ENCODE assay signal across 8 mouse cellular contexts in genomic region chr11:19919460-19919784, GRCm38 (mm10). TPM values are rescaled to one million over a fixed set of nuclear protein-coding genes. Genes with fewer than 3 reads are reported as not detected.
DNase-seq lines count a peak whose midpoint lies in the region; ATAC-seq lines count a peak whose summit lies in the region.

No protein-coding gene starts in this region.

- H3K9me3 ChIP-seq in heart, embryonic 14.5 days (ENCODE audit: control insufficient read depth, low read length): no peaks in the 10 kb centered on the region
- no peaks in the 10 kb centered on the region for H3K9me3 ChIP-seq in midbrain, embryonic 11.5 days (ENCODE audit: control insufficient read depth, low read length)

- H3K27ac ChIP-seq in heart, embryonic 14.5 days (replicated peaks in 1 of 2; ENCODE audit: control insufficient read depth in 1 of 2, insufficient read depth in 1 of 2, low read depth in 2 of 2, low read length in 2 of 2): peak overlapping the region in 1 of 2 experiments; percentile 53; a peak in 2 of 4 replicates
- no peak overlapping the region; the same call in 1 of the 2 replicates for H3K27ac ChIP-seq in midbrain, embryonic 11.5 days (ENCODE audit: low read depth, low read length)

- peak; percentile 35 to 42 for DNase-seq in heart, adult 9 months (ENCODE audit: low spot score in 2 of 2)
- DNase-seq in heart, adult 8-10 months (ENCODE audit: low spot score): no peak
- peak; percentile 79 for DNase-seq in adrenal gland, postnatal 14 days
- peak; percentile 49 to 51 for DNase-seq in kidney, postnatal 25 days
- peak; percentile 95 for DNase-seq in midbrain, embryonic 11.5 days (ENCODE audit: low spot score, missing footprints)
- no peak for DNase-seq in thymus, postnatal 14 days
- no peak for DNase-seq in right cerebral cortex, postnatal 4 days

- 10% methylated on average over 6 of the region's 6 CpGs for WGBS in heart, embryonic 14.5 days
- WGBS in midbrain, embryonic 11.5 days: 3% methylated on average over 6 of the region's 6 CpGs

- no peaks in the 10 kb centered on the region for H3K36me3 ChIP-seq in heart, embryonic 14.5 days (ENCODE audit: control insufficient read depth, insufficient read depth, low read length)
- no peaks in the 10 kb centered on the region for H3K36me3 ChIP-seq in midbrain, embryonic 11.5 days (ENCODE audit: control insufficient read depth, insufficient read depth, low read length)

- ATAC-seq in heart, embryonic 14.5 days (ENCODE audit: insufficient number of reproducible peaks, insufficient read depth, low FRiP score, low read depth): no peak
- ATAC-seq in midbrain, embryonic 11.5 days (ENCODE audit: low FRiP score): no peak

- H3K4me1 ChIP-seq in heart, embryonic 14.5 days (ENCODE audit: control insufficient read depth in 2 of 2, insufficient read depth in 2 of 2, low read length in 2 of 2): peaks cover 10 to 12% of the 10 kb centered on the region in 2 experiments
- H3K4me1 ChIP-seq in midbrain, embryonic 11.5 days (ENCODE audit: control insufficient read depth, insufficient read depth, low read length): peaks cover 18% of the 10 kb centered on the region

- peak overlapping the region; percentile 57 to 62 for H3K4me3 ChIP-seq in heart, embryonic 14.5 days (ENCODE audit: control insufficient read depth in 1 of 2, insufficient read depth in 1 of 2, low read depth in 1 of 2, low read length in 2 of 2)
- peak overlapping the region; percentile 55 for H3K4me3 ChIP-seq in midbrain, embryonic 11.5 days (ENCODE audit: low read depth, low read length)

- no peaks in the 10 kb centered on the region for H3K27me3 ChIP-seq in heart, embryonic 14.5 days (ENCODE audit: control insufficient read depth, insufficient read depth, low read length)
- H3K27me3 ChIP-seq in midbrain, embryonic 11.5 days (ENCODE audit: control insufficient read depth, insufficient read depth, low read length): no peaks in the 10 kb centered on the region

- H3K9ac ChIP-seq in heart, embryonic 14.5 days (ENCODE audit: low read length): peak overlapping the region; percentile 66
- H3K9ac ChIP-seq in midbrain, embryonic 11.5 days (ENCODE audit: low read length): peak overlapping the region; percentile 71

- H3K4me2 ChIP-seq in heart, embryonic 14.5 days (ENCODE audit: low read length): peak overlapping the region; percentile 87
- peak overlapping the region; percentile 84 for H3K4me2 ChIP-seq in midbrain, embryonic 11.5 days

RNA-seq across cellular contexts. Expression of gene Spred2, which starts 4.8 kb away (rescaled TPM):
- total RNA-seq in heart, adult 8-10 months (2022): 10 to 100 TPM; 17.0 to 20.7 (median 20.0) TPM
- 35.1 and 41.9 TPM in 2 replicates for total RNA-seq in adrenal gland, postnatal 14 days (2021)
- polyA plus RNA-seq in heart, embryonic 14.5 days (2014; fragmentation: Nextera tagmentation; extraction: Ambion mirVana): 4.1 and 4.9 TPM in 2 replicates
- 4.7 and 5.7 TPM in 2 replicates for polyA plus RNA-seq in midbrain, embryonic 11.5 days (2014; fragmentation: Nextera tagmentation; extraction: Ambion mirVana)

Comparison
In these comparisons a context has a peak if more than half of its experiments do, and no peak if none do; other contexts are left out.
1. DNase-seq: peak in heart, adult 9 months (2 of 2), adrenal gland, postnatal 14 days (single experiment), kidney, postnatal 25 days (2 of 2) and midbrain, embryonic 11.5 days (single experiment); none in heart, adult 8-10 months (single experiment), thymus, postnatal 14 days (single experiment) and right cerebral cortex, postnatal 4 days (single experiment).